Mouse (Mus musculus) forebrain, postnatal 0 days (tissue): ENCODE data around the gene Glipr1l3. TPM values are rescaled to one million over a fixed set of nuclear protein-coding genes. Genes with fewer than 3 reads are reported as not detected.
"Not testable (repeated sequence)": the region's sequence is repeated elsewhere in the genome, so short reads cannot be mapped to it uniquely, and the experiment has no call there.

Experiments used
- ATAC-seq: fragments of 200-750 bp; cut with Nextera tagmentation; 2 replicates; pipeline ENCODE4 v1.8.0; 2017; ENCODE audit warnings: mild to moderate bottlenecking, moderate library complexity
- DNase-seq: peaks from one replicate; pipeline ENCODE4 v3.0.0-alpha.2; 2015
- H3K27ac ChIP-seq: fragments of 300-500 bp; sonication (generic); 2 replicates; pipeline ENCODE4 v1.5.1; 2014; ENCODE audit warnings: low read depth, mild to moderate bottlenecking, antibody characterized with exemption, low read length, moderate library complexity, mixed read lengths
- H3K27me3 ChIP-seq: fragments of 300-500 bp; sonication (generic); 2 replicates; pipeline ENCODE4 v1.6.1; 2014; ENCODE audit warnings: mild to moderate bottlenecking, low read length, mixed read lengths; ENCODE audit not compliant: insufficient read depth
- H3K36me3 ChIP-seq: fragments of 300-500 bp; sonication (generic); 2 replicates; pipeline ENCODE4 v1.6.1; 2014; ENCODE audit warnings: mild to moderate bottlenecking, moderate library complexity; ENCODE audit not compliant: insufficient read depth
- H3K4me1 ChIP-seq: fragments of 300-500 bp; sonication (generic); 2 replicates; pipeline ENCODE4 v1.6.1; 2014; ENCODE audit warnings: antibody characterized with exemption; ENCODE audit not compliant: insufficient read depth
- H3K4me2 ChIP-seq: fragments of 300-500 bp; sonication (generic); 2 replicates; pipeline ENCODE4 v1.6.1; 2014; ENCODE audit warnings: low read depth, mild to moderate bottlenecking, moderate library complexity
- H3K4me3 ChIP-seq: fragments of 300-500 bp; sonication (generic); 2 replicates; pipeline ENCODE4 v1.5.1; 2014; ENCODE audit warnings: low read depth, low read length, mixed read lengths
- H3K9ac ChIP-seq: fragments of 300-500 bp; sonication (generic); 2 replicates; pipeline ENCODE4 v1.6.1; 2014; ENCODE audit warnings: mild to moderate bottlenecking
- H3K9me3 ChIP-seq: fragments of 300-500 bp; sonication (generic); 2 replicates; pipeline ENCODE4 v1.6.1; 2016; ENCODE audit warnings: low read length
- CTCF ChIP-seq: sonication (generic); IDR thresholded peaks from 2 replicates; pipeline ENCODE4 v1.5.1; 2016; ENCODE audit warnings: antibody characterized with exemption, control low read depth, low read depth
- WGBS: fragments of 180-500 bp; shearing (Covaris S2); extraction: QIAGEN DNeasy Blood & Tissue Kit; methylation state at CpG from one replicate; pipeline ENCODE4 v1.1.7; 2014; 5-methylcytosine and 5-hydroxymethylcytosine counted together
- polyA plus RNA-seq: library from polyadenylated mRNA; unstranded; fragments of >200 nt; fragmentation: Nextera tagmentation; extraction: Ambion mirVana; gene quantifications from 2 replicates; pipeline ENCODE4 v1.2.1, GENCODE M21; 2015
- total RNA-seq: library from RNA; depleted of rRNA; stranded (reverse); fragments of >200 nt; gene quantifications from 2 replicates; pipeline ENCODE4 v1.2.3, GENCODE M21; 2014; rRNA removed

The Glipr1l3 gene
- total RNA-seq (1.2 and 1.5 TPM in 2 replicates), polyA plus RNA-seq (0.49 and 0.64 TPM in 2 replicates)

DNA sequence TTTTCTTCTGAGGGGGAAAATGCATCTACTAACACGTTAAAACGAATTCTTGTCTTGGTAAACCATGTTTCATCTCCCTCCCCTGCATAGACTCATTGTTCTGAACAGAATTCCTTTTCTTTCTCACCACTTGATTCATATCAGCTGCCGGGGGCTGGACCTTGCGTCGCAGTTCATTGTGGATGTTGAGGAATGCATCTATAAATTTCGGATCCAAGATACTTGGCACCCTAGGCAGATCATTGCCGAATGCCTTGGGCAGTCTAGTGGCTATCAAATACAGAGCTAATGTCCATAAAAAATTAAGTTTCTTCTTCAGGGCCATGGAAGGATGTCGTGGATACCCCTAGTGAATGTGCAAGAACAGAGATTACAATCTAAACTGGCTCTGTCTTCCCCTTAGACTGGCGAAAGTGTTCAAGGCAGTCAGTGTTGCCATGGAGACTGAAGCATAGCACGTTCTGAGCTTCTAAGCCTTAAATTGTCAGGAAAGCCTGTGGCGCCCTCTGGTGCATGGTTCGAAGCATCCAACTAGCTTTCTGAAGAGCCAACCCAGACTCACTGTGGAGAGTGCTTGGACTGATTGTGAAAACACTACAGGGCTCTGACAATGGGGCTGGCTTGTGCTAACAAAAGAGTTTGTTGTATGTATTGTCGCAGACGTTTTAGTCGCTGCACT lies at the start of gene Glipr1l3:
Gene Glipr1l3 (minus strand): TSS at position 446 of the 679 bp plus-strand sequence.
- ATAC-seq (peak; percentile 97), DNase-seq (peak; percentile 96)
- Histone ChIP-seq H3K4me3 (peak within 1 kb of the TSS; percentile 14; the same call in 1 of the 2 replicates), H3K9ac (peak within 1 kb of the TSS; percentile 45), H3K4me2 (peak within 1 kb of the TSS; percentile 46), H3K27ac (peak within 1 kb of the TSS; percentile 62)
- TF ChIP-seq CTCF, result peak; percentile 96
- not testable (repeated sequence) for H3K36me3 ChIP-seq, H3K4me1 ChIP-seq, H3K9me3 ChIP-seq, H3K27me3 ChIP-seq
- 9% methylated on average over 15 of the region's 15 CpGs for WGBS

DNA sequence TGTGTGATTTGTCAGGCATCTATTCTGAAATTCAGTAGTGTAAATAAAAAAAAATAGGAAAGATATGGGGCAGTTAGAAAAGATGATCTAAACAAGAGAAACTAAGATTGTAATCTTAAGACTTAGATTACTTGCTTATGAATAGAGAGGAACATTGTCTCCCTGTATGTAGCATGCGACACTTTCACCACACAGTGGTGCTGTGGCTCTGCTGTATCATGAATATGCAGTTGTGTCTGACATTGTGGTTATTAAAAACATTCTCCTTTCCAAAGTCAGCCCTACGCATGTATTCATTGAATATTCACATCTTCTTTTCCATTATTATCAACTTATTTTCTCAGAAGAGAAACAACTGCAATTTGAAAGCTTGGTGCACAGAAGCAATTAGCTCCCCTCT lies 43.3 kb upstream of the Glipr1l3 start:
- 26% methylated on average over 2 of the region's 2 CpGs for WGBS
- Histone ChIP-seq H3K9me3 (no peaks in the 10 kb centered on the region), H3K4me2 (no peak overlapping the region), H3K36me3 (no peaks in the 10 kb centered on the region), H3K9ac (no peak overlapping the region), H3K4me3 (no peak overlapping the region), H3K27me3 (no peaks in the 10 kb centered on the region), H3K4me1 (no peaks in the 10 kb centered on the region), H3K27ac (no peak overlapping the region)
- peak; percentile 88 for DNase-seq
- peak; percentile 91 for TF ChIP-seq CTCF
- ATAC-seq, result peak; percentile 97

DNA sequence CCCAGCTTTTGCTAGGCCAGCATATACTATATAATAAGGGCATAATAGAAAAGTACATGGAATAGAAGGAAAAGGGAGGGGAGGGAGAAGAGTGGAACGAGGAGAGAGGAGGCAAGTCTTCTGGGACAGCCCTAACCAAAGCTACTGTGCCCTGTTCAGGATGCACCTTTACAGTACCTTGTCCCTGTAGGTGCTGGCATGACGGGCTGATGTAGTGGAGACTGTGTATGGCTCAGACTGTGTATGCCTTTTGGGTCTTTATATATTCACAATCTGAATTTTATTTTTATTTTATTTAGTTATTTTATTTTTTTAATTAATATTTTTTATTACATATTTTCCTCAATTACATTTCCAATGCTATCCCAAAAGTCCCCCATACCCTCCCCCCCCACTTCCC lies 33.8 kb upstream of the Glipr1l3 start:
- 84% methylated on average over 2 of the region's 2 CpGs for WGBS
- ATAC-seq, H3K36me3 ChIP-seq: not testable (repeated sequence)

DNA sequence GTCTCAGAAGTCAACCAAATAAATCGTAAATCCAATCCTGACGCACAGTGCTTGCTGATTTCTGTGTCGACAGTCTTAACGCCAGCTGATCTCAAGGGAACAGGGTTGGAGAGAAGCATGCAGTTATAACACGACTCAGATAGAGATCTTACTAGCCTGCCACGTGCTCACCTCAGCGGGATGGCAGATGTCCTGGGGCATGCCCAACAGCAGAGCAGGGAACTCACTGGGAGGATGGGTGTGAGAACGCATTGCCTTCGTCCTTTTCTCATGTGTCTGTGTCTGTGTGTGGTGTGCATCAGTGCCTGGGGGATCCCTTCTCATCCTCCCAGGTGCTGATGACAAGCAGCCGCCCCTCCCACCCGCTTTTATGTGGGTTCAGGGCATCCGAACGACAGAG lies 16.9 kb upstream of the Glipr1l3 start:
- DNase-seq, ATAC-seq, H3K27me3 ChIP-seq, H3K36me3 ChIP-seq, H3K9me3 ChIP-seq, H3K4me1 ChIP-seq, H3K27ac ChIP-seq, H3K4me3 ChIP-seq, H3K9ac ChIP-seq: not testable (repeated sequence)
- WGBS, result 42% methylated on average over 13 of the region's 13 CpGs
- peak overlapping the region; percentile 26; the same call in 1 of the 2 replicates for H3K4me2 ChIP-seq

More for the DNA sequence above, 33.8 kb upstream of the Glipr1l3 start:
- not testable (repeated sequence) for H3K27ac ChIP-seq, H3K4me1 ChIP-seq, H3K27me3 ChIP-seq, H3K4me3 ChIP-seq, DNase-seq, H3K4me2 ChIP-seq, H3K9me3 ChIP-seq, H3K9ac ChIP-seq

GRCm38 (mm10) chr10:112163168-112163766 lies 3.1 kb upstream of the Glipr1l3 start, which contains the start of gene Caps2:
Caps2 (plus strand) TSS chr10:112163621.
- WGBS, result 29% methylated on average over 4 of the region's 4 CpGs
- TF ChIP-seq CTCF, result no peak

GRCm38 (mm10) chr10:112139834-112140233 lies 20.3 kb downstream of the Glipr1l3 start:
- H3K9ac ChIP-seq, result no peak overlapping the region
- ATAC-seq (no peak), DNase-seq (no peak)
- whole genome bisulfite sequencing, result 56% methylated on average over 2 of the region's 2 CpGs
- H3K4me1 ChIP-seq, result no peaks in the 10 kb centered on the region
- no peaks in the 10 kb centered on the region for H3K36me3 ChIP-seq
- no peak overlapping the region for H3K27ac ChIP-seq
- H3K4me3 ChIP-seq, result no peak overlapping the region
- H3K9me3 ChIP-seq, result no peaks in the 10 kb centered on the region
- H3K27me3 ChIP-seq, result no peaks in the 10 kb centered on the region
- no peak overlapping the region for H3K4me2 ChIP-seq
- TF ChIP-seq CTCF, result no peak

More at GRCm38 (mm10) chr10:112163168-112163766, 3.1 kb upstream of the Glipr1l3 start, which contains the start of gene Caps2:
- DNase-seq, result peak; percentile 59
- Histone ChIP-seq H3K4me2 (no peak within 1 kb of the TSS), H3K9me3 (no peaks in the 10 kb centered on the region), H3K4me1 (no peaks in the 10 kb centered on the region), H3K36me3 (no peaks in the 10 kb centered on the region), H3K4me3 (no peak within 1 kb of the TSS), H3K27me3 (no peaks in the 10 kb centered on the region), H3K9ac (no peak within 1 kb of the TSS), H3K27ac (no peak within 1 kb of the TSS)
- peak; percentile 50 for ATAC-seq

GRCm38 (mm10) chr10:112138871-112139430 lies 21.2 kb downstream of the Glipr1l3 start:
- Histone ChIP-seq H3K4me1 (no peaks in the 10 kb centered on the region), H3K27ac (no peak overlapping the region)
- ATAC-seq, result peak; percentile 68

More at GRCm38 (mm10) chr10:112138871-112139430, 21.2 kb downstream of the Glipr1l3 start:
- Histone ChIP-seq H3K9ac (peak overlapping the region; percentile 52; the same call in 1 of the 2 replicates), H3K27me3 (no peaks in the 10 kb centered on the region), H3K4me2 (peak overlapping the region; percentile 46), H3K36me3 (no peaks in the 10 kb centered on the region), H3K9me3 (no peaks in the 10 kb centered on the region), H3K4me3 (peak overlapping the region; percentile 31)
- WGBS, result 24% methylated on average over 6 of the region's 6 CpGs
- DNase-seq, result no peak
- TF ChIP-seq CTCF, result no peak
